Mouse (Mus musculus) common myeloid progenitor, adult 5-6 weeks (primary cell): ENCODE results near the gene Pou4f2. TPM values are rescaled to one million over a fixed set of nuclear protein-coding genes. Genes with fewer than 3 reads are reported as not detected.

Source experiments
- ATAC-seq: replicated peaks from 2 replicates; pipeline ENCODE4 v1.8.0; 2016; ENCODE audit warnings: low read depth, mild to moderate bottlenecking, moderate TSS enrichment, inconsistent platforms; ENCODE audit not compliant: poor library complexity, severe bottlenecking
- total RNA-seq: library from RNA; stranded (forward); fragments of 200-1000, 187-1606 nt; gene quantifications from 2 replicates; pipeline ENCODE4 v1.2.3, GENCODE M21; 2017

Gene Pou4f2
- total RNA-seq, 1 experiment from 2014 or later, result not detected

- ATAC-seq, result no peak
Observed at GRCm38 (mm10) chr8:78423937-78424336, 12.5 kb downstream of the Pou4f2 start.

GRCm38 (mm10) chr8:78420101-78420503 lies 16.3 kb downstream of the Pou4f2 start:
- 0 out of 2 replicates have a peak, but pooled peaks have one; percentile 29 for ATAC-seq

DNA sequence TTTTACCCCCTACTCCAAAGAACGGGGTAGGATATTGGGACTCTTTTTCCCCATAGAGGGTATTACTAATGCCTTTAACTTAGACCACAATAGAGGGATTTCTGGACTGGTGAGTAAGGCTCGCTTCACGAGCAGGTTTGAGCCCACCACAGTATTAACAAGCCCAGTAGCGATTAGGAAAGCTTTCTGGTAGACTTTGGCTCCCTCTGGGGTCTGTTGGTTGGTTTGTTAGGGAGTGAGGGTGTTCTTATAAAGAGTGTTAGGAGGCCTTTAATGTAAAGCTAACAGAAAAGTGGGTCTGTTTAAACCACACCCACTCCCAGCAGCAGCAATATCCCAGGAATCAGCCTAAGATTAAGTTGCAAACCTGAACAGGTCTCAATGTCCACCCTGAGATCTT lies 17.2 kb downstream of the Pou4f2 start:
- no peak for ATAC-seq

DNA sequence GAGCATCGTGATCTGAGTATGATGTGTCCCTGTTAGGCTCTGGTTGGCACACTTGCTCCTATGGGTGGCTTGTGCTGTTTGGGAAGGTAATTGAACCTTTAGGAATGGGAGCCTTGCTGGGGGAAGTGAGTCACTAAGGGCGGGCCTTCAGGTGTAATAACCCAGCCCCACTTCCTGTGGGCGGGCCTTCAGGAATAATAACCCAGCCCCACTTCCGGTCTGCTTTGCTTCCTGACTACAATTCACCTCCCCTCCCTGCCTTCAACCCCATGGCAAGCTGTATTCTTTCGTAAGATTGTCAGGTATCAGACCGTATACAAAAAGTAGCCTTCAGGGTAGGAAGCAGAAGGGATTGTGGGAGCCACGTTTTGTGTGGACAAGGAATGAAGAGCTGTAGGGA lies 45.7 kb downstream of the Pou4f2 start:
- ATAC-seq, result no peak

Other genes with a start within 250 kb of the Pou4f2 start
- gene Ttc29, start 223.3 kb downstream of the Pou4f2 start, total RNA-seq, result not detected in 2 replicates
- 199 and 203 TPM in 2 replicates for gene Rbmxl1, start 72.3 kb upstream of the Pou4f2 start, total RNA-seq
- 16.2 and 21.1 TPM in 2 replicates for gene Slc10a7, start 72.7 kb upstream of the Pou4f2 start, total RNA-seq